Mouse (Mus musculus): ENCODE measurements around the gene Ms4a3. TPM values are rescaled to one million over a fixed set of nuclear protein-coding genes. Genes with fewer than 3 reads are reported as not detected.

The Ms4a3 gene
- total RNA-seq (2014; fragmentation: Nextera tagmentation) (5.3 TPM in 1 of 2 replicates, not detected in the other), total RNA-seq (2017) (0.14 and 3.0 TPM in 2 replicates)

DNA sequence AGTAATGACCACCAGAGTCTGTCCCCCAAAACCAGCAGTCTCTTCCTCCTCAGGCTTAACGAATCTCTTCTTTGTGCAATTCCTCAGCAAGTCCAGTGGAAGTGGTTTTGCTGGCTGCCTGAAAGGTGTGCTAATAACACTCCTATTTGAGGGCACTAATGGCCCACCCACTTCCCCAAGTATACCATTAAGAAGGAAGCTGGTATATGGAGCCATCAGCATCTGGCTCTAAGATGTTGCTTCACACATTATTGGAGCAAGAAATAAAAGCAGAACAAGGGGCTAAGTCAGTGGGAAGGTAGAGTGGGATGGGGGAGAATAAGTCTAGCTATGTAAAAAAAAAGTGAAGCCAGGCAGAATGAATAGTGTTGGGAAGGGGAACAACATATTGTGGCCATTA is at the start of gene Ms4a3:
TSS of gene Ms4a3 (minus strand) at position 120 of the 400 bp plus-strand sequence.
- ATAC-seq (replicated peaks; ENCODE audit: low FRiP score, low TSS enrichment, poor library complexity, severe bottlenecking) = no peak

DNA sequence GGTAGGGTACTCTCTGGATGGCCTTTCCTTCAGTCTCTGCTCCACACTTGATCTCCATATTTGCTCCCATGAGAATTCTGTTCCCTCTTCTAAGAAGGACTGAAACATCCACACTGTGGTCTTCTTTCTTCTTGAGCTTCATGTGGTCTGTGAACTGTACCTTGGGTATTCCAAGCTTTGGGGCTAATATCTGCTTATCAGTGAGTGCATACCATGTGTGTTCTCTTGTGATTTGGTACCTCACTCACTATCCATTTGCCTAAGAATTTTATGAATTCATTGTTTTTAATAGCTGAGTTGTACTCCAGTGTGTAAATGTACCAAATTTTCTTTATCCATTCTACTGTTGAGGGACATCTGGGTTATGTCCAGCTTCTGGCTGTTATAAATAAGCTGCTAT is 20.9 kb upstream of the Ms4a3 start:
- ATAC-seq (replicated peaks; ENCODE audit: low FRiP score, low TSS enrichment, poor library complexity, severe bottlenecking) = no peak

DNA sequence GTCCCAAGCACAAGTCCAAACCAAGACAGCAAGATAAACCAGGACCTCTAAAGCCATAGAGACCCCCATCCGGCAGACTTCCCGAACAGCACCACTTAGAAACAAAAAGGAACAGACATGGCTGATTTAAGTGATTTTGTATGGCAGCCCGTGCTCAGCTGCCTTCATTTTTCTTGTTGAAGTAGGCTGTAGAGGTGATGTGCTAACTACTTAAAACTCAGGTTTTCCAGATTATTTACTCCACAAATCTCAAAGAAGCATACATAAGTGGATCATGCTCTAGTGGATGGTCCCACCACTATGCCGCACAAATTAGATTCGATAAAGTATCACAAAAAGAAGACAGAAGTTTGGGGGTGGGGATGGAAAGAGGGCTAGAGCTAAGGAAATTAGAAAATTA is 19.8 kb upstream of the Ms4a3 start, which contains the start of gene Oosp2:
TSS of gene Oosp2 (minus strand) at position 101 of the 400 bp plus-strand sequence.
- ATAC-seq (replicated peaks; ENCODE audit: low FRiP score, low TSS enrichment, poor library complexity, severe bottlenecking) = no peak

DNA sequence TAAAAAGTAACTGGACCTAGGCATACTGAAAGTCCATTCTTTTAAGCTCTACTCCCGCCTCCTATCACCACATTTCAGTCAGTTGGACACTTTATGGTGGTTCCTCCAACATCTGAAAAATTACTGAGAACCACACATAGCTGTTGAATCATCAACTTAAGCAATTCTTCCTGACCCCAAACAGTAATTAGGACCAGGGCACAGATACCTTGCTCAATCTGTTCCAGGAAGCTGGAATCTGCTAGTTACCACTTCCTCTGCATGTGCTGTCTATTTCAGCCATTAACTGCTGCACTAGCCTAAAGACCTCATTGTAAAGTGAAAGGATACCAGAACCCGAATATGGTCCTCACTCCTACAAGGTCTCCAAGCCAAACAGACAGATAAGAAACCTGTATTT is 18.5 kb upstream of the Ms4a3 start:
- no peak for ATAC-seq (replicated peaks; ENCODE audit: low FRiP score, low TSS enrichment, poor library complexity, severe bottlenecking)

DNA sequence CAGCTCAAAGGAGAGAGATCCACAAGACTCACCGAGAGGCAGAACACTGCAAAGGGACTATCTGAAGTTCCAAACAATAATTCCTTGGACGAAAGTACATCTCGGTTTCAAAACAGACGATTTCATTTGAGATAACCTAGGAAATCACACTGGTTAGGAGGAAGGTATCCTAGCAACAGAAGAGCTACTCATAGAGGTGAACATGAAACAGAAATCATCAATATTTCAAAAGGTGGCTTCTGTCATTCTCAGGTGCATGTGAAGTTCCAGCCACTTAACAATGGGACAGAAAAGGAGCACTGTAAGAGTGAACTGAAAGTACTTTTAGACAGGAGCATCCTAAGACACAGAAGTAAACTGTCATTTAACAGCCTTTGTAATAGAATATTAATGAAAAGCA is 8.9 kb upstream of the Ms4a3 start:
- ATAC-seq (replicated peaks; ENCODE audit: low FRiP score, low TSS enrichment, poor library complexity, severe bottlenecking) = no peak

DNA sequence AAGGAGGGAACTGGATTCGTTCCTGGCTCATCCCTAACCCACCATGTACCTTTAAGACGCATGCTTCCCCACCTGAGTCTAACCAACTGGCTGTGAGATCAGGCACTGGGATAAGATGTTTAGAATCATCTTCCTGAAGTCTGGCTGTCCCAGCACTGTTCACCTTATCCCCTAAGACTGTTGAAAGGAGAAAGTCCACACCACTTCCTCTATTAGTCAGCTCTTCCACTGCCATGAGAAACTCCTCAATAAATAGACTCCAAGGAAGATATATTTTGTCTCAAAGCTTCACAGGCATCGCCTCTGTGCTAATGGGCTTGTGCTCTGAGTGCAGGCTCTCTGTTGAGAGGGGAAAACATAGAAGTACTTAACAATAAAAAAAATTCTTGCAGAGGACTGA is 5.5 kb upstream of the Ms4a3 start:
- no peak for ATAC-seq (replicated peaks; ENCODE audit: low FRiP score, low TSS enrichment, poor library complexity, severe bottlenecking)

DNA sequence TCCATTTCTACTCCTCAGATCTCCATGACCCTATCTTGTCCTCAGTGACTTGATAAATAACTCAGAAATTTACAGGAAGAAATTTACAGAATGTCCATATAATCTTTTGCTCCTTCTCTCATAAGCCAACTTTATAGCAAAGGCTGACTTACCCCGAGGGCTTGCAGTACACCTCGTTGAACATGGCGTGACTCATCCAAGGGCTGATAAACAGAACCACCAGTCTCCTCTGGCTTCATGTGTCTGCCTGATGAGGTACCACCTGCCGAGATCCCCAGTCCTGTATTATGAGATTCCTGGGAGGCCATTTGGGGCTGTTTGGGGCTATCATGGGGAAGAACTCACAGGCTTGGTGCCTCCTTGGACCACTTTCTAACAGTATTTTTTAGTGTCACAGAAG is 1.6 kb downstream of the Ms4a3 start:
- ATAC-seq (replicated peaks; ENCODE audit: low FRiP score, low TSS enrichment, poor library complexity, severe bottlenecking) = no peak

DNA sequence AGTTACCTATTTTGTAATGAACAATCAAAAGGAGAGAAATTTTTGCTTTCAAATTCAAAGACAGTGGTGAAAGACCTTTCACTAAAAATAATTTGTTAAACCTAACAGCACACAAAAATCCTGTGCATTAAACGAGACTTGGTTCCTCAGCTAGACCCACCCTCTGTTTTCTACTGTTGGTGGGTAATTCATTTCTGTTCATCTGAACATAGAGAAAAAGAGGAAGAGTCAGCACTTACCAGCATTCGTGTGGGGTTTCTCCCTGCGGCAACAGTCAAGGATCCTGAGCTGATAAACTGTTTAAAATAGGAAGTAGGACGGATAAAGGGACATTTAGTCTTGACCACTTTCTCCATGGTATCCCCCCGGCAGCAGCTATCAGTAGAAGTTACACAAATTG is 5.1 kb downstream of the Ms4a3 start:
- ATAC-seq (replicated peaks; ENCODE audit: low FRiP score, low TSS enrichment, poor library complexity, severe bottlenecking) = no peak

DNA sequence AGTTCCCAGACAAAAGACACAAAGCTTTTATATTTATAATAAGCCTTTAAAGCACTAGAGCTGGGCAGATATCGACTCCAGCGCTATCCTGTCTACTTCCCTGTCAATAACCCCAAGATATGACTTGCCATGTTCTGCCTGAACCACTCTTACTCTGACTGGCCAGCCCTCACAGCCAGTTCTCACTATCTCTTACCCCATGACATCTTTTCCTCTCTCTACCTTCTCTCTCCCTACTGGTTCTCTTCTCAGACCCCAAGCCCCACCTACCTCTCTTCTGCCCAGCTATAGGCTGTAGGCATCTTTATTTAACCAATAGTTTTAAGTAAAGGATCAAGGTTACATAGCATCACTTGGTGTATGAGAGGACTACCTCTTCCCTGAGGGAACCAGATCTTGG is 6.3 kb downstream of the Ms4a3 start:
- peak; percentile 63 for ATAC-seq (replicated peaks; ENCODE audit: low FRiP score, low TSS enrichment, poor library complexity, severe bottlenecking)

DNA sequence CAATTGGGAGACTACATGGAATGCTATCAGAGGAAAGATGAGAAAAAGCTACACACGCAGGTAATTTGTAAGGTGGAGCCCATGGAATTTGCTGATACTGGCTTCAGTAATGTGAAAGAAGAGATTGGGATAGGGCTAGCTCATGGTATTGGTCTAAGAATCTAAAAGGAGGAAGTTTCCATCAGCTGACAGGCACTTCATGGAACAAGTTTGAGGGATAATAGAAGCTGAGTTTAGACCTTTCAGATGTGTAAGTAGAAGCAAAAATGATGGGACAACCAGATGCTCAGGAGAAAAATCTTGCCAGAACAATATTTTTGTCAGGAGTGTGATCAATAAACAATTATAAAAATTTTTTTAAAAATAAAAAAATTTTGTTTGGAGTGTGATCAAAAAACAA is 6.9 kb downstream of the Ms4a3 start:
- no peak for ATAC-seq (replicated peaks; ENCODE audit: low FRiP score, low TSS enrichment, poor library complexity, severe bottlenecking)

DNA sequence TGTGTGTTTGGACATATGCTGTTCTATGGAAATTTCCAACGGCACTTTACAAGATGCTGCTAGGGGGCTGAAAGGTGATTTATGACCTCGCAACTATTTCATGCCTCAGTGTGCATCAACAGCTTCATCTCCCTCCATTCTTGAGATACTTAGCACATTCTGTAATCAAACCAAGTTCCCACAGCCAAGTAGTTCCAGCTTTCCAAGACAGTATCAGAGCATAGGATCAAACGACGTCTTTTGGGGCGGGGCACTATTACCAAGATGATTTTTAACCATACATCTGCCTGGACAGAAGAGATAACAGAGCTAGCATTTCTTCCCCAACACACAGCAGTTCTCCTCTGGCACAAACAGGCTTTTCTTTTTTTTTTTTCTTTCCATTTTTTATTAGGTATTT is 15.4 kb downstream of the Ms4a3 start:
- peak; percentile 92 for ATAC-seq (replicated peaks; ENCODE audit: low FRiP score, low TSS enrichment, poor library complexity, severe bottlenecking)

DNA sequence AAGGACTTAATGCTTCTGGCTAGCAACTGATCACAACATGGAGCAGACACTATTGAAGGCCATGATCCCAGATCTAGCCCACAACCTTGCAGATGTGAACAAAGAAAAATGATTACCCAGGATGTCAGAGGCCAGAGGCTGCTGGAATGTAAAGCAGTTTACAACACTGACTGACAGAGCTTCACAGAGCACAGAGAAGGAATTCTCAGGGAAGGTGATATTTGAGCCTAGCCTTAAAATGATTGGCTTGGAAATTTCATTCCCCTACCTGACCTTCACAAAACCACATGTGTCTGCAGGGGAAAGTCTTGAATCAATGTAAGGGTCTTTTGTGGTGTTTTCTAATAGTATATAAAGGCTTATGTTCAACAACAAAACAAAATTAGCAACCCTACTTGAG is 15.9 kb downstream of the Ms4a3 start:
- ATAC-seq (replicated peaks; ENCODE audit: low FRiP score, low TSS enrichment, poor library complexity, severe bottlenecking) = no peak

DNA sequence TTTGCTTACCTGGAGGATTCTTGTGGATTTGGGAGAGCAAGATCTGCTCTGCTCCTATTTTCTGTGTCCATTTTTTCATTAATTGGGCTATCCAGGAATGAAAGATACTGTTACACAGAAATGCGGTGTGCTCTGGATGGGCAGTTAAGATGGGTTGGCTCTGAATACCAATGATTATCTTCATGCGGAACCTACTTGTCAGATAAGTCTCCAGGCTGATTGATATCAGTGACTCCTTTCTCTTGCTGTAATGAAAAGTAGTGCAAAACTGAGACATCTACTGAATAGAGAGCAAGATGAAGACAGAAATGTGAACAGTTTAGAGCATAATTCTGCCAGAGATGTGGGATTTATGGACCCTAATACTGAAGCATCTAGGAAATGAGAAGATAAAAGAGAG is 17.1 kb downstream of the Ms4a3 start, which contains the start of gene Ms4a2:
TSS of gene Ms4a2 (minus strand) at position 169 of the 400 bp plus-strand sequence.
- ATAC-seq (replicated peaks; ENCODE audit: low FRiP score, low TSS enrichment, poor library complexity, severe bottlenecking) = no peak

DNA sequence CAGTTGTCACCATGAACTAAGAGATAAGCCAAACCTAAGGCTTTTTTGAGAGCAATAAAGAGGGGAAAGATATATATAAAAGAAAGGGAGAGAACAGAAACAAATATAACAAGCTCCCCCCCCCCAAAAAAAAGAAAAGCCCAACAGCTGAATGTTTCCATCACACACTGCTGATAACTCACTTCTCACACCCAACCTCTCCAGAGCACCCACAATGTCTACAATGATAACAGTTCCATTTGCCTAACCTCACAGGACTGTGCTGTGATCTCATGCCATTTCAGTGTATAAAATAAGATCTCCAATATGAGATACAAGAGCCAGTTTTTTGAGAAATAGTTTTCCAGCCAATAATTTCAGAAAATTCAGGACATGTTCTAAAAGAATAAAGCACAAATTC is 22.7 kb downstream of the Ms4a3 start:
- ATAC-seq (replicated peaks; ENCODE audit: low FRiP score, low TSS enrichment, poor library complexity, severe bottlenecking) = peak; percentile 80

DNA sequence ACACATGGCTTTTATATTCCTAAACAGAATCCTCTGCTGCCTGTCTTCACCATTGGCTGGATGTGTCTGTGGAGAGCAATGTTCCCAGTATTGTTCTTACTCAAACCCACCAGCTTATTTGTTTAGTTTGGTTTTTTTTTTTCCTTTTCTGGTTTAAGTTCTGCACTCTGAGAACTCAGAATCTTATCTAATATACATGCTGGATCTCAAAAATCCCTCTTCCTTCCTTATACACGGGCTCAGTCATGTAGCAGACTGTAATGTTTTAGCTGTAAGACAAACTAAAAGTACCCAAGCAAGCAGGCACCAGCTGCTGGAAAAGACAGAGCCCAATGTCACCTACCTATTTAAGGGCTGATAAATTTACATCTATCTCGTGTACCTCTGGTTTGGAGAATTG is 25.8 kb downstream of the Ms4a3 start:
- ATAC-seq (replicated peaks; ENCODE audit: low FRiP score, low TSS enrichment, poor library complexity, severe bottlenecking) = no peak

DNA sequence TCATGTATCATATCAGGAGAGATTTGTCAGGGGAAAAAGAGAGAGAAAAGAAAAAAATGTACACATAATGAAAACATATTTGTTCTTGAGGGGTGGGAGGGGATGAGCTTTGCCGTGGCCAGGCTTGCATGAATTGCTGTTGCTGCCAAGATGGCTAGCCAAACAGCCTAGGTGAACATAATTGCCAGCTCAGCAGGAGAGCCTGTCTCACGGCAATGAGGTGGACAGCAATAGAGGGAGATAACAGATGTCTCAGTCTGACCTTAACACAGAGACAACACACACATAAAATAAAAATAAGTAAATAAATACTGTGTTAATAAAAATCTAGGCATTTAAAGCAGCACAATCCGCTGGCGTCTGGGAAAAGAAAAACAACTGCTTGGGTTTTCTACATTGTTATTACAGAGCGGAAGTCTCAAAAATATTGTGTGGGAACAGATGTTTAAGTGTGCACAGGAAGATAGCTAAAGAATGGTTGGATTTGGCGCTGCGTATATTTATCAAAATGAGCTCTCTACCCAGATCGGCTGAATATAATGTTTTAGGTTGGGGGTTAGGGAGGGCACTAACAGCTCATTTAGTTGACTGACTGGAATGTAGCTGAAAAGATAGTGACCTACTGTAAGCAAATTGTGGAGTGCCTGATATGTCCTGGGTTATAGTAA is 26.7 kb downstream of the Ms4a3 start:
- ATAC-seq (replicated peaks; ENCODE audit: low FRiP score, low TSS enrichment, poor library complexity, severe bottlenecking) = peak; percentile 39; the same call in 1 of the 2 replicates

DNA sequence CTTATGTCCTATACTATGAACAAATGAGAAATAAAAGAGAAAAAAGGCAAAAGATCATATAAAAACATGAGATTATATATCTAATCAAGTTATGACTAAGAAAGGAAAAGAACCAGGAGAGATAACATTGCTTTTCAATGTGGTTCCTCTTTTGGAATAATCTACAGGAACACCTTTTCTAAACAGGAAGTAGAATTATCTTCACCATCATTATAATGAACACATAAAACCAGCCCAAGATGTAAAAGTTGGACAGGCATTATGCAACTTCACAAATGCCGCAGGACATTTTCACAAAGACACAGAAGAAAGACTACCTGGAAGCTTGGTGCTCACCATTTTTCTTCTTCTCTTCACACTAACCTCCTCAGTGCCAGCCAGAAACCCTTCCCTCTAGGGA is 27.6 kb downstream of the Ms4a3 start:
- ATAC-seq (replicated peaks; ENCODE audit: low FRiP score, low TSS enrichment, poor library complexity, severe bottlenecking) = no peak

DNA sequence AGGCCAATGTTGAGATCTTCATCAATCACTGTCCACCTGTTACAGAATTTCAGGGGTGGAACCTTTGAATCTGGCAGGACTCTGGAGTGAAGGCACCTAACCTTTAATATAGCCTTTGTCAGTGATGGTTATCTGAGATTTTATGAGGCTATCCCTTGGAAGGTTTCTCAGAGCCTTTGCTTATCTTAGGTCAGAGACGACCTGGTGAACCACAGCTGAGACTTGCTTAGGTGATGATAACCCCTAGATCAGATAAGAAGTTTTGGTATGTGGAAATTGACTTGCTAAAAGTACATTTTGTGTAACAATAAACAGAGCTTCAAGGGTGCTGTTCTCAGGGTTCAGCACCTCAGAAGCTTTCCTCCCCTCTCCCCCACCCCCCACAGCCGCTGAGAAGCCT is 28.4 kb downstream of the Ms4a3 start:
- no peak for ATAC-seq (replicated peaks; ENCODE audit: low FRiP score, low TSS enrichment, poor library complexity, severe bottlenecking)

DNA sequence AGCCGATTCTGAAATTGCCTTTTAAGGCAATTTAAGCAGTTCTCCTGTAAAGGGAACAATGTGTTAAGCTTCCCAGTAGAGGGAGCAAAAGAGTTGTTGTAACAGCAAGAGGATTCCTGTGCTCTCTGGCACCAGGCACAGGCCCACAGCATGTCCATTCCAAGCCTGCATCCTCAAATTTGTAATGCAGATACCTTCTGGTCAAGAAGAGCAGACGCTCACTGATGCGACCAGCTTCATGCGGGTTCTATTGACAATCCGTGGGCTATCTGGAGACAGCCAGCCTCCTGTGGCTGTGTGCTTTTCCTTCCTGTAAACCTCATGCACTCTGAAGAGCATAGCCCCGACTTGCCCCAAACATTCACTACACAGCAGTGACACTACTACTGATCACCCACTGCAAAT is 29.1 kb downstream of the Ms4a3 start:
- ATAC-seq (replicated peaks; ENCODE audit: low FRiP score, low TSS enrichment, poor library complexity, severe bottlenecking) = peak; percentile 76

DNA sequence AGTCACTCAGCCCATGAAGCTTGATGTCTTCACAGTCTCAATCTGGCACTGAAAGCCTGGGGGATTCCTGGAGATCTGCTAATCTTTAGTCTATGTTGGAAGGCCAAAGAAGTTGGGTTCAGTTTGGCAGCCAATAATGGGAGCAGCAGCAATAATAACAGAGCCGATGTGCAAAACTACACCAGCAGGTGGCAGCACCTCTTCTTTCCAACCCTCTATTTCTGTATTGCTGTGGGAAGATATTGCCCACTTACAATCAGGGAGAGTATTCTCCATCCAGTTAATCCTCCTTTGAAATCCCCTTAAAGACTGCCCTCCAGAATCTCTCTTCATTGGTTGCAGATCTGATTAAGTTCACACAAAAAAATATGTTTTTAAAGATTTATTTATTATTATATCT is 32.5 kb downstream of the Ms4a3 start:
- 0 out of 2 replicates have a peak, but pooled peaks have one; percentile 53 for ATAC-seq (replicated peaks; ENCODE audit: low FRiP score, low TSS enrichment, poor library complexity, severe bottlenecking)

DNA sequence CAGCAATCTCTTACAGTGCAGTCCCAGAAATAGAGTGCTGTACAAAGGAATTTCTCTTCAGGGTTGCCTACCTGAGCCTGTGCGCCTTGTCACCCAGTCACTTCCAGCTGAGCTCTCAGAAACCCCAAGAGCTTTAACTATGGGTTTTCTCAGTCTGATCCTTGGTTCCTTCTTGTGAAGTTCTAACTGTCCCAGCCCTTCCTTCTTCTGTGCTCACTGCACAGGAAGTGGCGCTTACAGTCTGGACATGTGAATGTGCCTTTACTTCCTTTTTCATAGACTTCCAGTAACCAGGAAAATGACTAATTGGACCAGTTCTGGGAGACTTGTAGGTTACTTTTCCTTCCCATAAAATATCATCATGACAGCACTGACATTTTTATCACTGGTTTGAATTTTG is 36.0 kb downstream of the Ms4a3 start, which contains the start of gene Ms4a6d:
TSS of gene Ms4a6d (minus strand) at position 247 of the 400 bp plus-strand sequence.
- no peak for ATAC-seq (replicated peaks; ENCODE audit: low FRiP score, low TSS enrichment, poor library complexity, severe bottlenecking)

All from megakaryocyte-erythroid progenitor cell, adult 5-6 weeks (primary cell).